Mouse (Mus musculus) layer of hippocampus, adult 9-10 months (tissue): ENCODE measurements around the gene Mrps16.
A peak's percentile ranks its signal among the peaks of the same experiment; 100 is the strongest.

Source experiments
- DNase-seq: peaks from one replicate; pipeline ENCODE4 v3.0.0; 2022; ENCODE audit warnings: low spot score

Gene Mrps16

DNA sequence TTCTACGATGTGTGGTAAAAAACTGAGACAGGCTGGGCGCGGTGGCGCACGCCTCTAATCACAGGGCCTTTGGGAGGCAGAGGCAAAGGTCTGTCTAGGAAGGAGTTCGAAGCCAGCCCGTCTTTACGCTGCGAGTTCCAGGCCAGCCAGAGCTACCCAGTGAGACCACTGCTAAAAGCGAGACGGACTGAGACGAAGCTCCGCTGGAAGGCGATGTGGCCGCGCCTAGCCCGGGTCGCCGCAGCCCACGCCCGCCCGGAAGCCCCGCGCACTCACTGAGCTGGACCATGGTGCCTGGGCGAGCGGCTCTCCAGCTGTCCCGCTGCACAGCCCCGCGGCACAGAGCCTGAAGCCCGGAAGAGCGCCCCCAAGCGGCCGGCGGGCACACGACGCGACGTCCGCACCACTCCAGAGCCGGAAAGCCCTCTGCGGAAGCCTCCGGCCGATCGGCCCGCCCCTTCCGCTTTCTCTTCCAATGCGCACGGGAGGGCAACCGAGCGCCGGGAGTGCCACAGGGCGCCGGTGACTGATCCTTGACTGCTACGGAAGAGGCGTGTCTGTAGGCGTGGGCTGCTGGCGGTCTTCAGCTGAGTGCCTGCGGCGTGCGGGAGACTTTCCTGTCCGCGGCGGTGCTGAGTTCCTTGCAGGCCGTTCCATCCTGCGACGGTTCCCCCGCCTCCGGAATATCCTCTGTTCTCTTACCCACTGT, at the start of gene Mrps16:
TSS of gene Mrps16 (minus strand) at position 430 of the 709 bp plus-strand sequence.
- DNase-seq: peak; percentile 80

DNA sequence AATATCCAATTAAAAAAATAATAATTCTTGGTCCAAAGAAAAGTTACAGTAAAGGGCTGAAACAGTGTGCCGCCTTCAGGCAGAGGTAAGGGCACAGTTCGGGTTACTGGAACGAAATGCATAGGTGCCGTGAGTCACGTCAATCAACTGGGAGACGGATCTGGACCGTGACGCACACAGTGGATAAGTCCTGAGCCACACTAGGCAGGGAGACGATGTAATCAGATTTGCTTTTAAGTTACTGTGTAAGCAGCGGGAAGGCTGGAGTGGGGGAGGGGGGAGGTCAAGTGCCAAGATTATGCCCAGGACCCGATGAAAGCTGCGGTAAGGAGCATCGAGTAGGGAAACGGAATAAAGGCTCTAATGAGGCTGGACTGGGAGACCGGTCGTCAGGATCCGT, 48.8 kb upstream of the Mrps16 start:
- no peak for DNase-seq

DNA sequence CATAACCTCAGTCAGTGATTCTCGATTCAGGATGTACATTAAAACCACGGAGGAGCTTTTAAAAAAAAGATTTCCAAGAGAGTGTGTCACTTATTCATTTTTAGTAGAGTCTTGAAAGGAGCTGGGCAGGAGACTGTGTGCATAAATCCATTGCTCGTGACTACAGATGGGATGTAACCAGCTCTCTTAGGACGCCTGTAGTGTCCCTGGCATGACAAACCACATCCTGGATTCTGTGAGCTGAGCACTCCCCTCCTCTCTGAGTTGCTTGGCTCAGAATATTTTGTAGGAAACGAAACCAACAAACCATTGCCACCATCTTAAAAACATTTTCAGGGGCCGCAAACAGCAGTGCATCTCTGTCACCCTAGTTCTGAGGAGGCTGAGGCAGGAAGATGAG, 43.5 kb upstream of the Mrps16 start:
- DNase-seq: no peak

DNA sequence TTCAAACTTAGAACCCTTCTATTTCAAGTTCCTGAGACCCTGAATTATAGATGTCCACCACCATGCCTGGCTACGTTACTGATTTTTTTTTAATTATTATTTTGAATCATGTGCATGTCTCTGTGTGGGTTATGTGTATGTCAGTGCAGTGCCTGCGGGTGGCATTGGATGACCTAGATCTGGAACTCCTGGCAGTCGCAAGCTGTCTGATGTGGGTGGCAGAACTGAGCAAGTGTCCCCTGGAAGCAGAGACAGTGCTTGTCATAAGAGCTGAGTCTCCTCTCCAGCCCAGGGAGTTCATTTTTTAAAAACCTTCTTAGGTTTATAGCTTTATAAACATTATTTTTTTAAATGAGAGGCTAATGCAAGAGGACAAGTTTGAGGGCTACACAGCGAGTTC, 39.0 kb upstream of the Mrps16 start:
- no peak for DNase-seq

DNA sequence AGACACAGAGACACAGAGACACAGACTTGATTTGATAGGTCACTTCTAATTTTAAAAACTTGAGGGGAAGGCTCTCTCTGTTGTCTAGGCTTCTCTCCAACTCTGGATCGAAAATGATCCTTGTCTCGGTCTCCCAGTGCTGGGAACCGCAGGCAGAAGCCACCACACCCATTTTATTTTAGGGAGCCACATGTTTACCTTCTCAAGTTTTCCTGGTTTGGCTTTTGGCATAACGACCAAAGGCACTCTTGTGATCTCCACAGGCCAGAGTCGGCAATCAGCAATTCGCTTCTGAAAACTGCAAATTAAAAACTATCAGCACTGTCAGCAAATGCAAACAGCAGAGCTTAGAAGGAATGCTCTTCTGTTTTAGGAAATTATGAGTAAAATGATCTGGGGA, 38.3 kb upstream of the Mrps16 start:
- no peak for DNase-seq

DNA sequence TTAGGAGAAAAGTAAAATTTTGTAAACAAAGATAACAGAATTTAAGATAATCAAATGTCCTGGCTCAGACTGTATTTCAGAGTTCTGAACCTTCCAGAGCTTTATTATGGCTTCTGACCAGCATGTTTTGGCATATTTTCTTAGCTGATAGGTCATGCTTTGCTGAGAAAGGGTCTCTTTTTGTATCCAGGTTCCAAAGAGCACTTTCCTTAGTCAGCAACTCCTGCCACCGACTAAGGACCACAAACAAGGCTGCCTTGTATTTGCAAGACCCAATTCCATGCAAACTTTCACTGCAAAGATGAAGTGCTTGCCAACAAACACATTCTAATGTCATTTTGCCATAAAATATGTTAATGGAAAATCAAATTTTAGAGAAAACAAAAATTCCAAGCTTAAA, 36.4 kb upstream of the Mrps16 start:
- no peak for DNase-seq

DNA sequence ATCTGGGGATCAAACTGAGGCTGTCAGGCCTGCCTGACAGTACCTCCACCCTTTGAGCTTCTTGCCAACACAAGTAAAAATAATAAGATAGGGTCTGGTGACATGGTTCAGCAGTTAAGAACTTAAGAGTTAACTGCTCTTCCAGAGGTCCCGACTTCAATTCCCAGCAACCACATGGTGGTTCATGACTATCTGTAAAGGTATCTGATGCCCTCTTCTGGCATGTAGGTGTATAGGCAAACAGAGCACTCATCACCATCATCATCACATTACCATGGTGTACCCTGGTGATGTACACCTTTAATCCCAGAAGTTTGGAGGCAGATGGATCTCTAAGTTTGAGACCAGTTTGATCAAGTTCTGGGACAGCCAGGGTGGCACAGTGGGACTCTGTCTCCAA, 35.2 kb upstream of the Mrps16 start:
- DNase-seq: no peak

DNA sequence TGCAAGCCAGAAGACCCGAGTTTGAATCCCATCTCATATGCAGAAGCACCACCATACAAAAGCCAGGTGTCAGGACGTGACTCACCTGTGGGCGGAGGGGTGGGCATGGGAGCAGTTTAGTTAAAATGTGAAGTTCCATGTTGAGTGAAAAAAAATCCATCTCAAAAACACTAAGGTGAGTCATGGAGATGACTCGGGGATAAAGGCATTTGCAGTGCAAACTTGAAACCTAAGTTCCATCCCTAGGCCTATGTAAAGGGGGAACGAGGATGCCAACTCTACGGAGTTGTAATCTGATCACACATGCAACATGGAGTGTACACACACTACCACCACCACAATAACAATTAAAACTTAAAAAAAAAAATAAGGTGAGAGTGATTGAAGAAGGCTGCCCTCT, 29.6 kb upstream of the Mrps16 start:
- no peak for DNase-seq

DNA sequence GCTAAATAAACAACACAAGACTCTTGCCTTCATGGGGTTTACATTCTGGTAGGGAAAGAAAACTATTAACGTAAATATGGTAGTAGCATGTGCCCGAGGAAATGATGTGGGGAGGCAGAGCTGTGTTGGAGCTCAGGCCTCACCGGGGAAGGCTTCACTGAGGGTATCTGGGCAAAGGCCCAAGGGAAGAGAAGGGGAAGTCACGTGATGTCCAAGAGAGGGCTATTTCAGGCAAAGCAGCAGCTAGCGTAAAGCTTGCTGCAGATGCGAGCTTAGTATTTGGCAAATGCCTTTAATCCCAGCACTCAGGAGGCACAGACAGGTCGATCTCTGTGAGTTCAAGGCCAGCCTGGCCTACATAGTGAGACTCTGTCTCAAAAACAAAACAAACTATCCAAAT, 28.8 kb upstream of the Mrps16 start:
- no peak for DNase-seq

DNA sequence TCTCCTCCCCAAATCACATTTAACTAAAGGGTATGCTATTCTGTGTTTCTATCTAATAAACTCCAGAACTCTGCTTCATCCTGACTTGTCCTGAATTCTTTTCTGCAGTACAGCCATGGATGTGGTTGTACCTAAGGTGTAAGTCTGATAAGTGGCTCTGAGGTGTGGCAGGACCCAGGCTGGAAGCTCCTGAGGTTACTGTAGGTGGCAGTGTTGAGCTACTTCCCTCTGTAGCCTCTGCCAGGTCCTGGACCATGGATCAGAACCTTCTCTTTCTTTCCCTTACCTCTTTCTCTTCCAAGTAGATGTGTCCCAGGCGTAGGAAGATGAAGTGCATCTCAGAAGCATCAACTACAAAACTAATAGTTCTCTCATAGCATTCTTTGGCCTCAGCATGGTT, 6.6 kb upstream of the Mrps16 start:
- no peak for DNase-seq

DNA sequence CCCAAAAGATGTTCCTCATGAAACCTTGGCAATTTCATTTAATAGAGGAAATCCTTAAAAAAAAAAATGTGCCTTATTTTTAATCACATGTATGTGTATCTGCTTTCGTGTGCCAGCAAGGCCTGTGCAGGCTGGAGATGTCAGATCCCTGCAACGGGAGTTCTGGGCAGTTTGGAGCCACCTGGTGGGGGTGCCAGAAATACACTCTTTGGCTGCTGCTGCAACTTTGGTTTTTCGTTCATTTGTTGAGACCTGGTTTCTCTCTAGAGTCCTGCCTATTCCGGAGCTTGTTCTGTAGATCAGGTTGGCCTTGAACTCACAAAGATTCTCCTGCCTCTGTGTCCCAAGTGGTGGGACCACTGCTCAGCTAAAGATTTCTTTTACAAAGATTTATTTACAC, 5.4 kb upstream of the Mrps16 start:
- no peak for DNase-seq

DNA sequence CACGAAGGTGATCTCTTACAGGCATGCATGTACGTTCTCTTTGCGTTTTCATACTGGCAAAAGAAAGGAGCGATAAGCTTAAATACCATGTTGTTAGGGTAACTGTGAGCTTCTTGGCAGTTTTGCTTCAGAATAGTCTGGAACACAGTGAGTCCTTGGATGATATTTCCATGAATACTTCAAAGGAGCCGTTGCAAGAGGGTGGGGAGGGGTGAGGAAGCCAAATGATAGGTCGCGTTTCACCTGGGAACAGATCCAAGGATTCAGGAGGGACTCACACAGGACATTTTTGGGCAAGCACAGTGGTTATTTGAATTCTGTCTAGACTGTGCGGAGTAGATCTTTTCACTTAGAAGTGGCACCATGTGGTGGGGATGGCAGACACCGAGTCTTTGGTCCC, 3.8 kb upstream of the Mrps16 start:
- no peak for DNase-seq

DNA sequence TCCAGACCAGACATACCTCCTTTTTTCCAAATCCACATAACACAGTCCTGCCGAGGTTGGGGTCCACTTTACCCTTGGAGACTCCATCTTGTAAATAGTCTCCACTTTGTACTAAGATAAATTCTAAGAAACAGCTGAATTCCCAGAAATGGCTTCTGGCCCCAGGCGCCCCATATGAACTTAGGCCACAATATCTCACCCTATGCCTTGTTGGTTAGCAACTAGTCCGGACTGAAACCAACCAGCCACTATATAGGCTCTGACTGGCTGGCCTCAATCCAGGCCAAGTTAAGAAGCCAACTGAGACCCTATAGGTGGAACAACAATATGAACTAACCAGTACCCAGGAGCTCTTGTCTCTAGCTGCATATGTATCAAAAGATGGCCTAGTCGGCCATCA, 1.1 kb downstream of the Mrps16 start:
- DNase-seq: no peak

DNA sequence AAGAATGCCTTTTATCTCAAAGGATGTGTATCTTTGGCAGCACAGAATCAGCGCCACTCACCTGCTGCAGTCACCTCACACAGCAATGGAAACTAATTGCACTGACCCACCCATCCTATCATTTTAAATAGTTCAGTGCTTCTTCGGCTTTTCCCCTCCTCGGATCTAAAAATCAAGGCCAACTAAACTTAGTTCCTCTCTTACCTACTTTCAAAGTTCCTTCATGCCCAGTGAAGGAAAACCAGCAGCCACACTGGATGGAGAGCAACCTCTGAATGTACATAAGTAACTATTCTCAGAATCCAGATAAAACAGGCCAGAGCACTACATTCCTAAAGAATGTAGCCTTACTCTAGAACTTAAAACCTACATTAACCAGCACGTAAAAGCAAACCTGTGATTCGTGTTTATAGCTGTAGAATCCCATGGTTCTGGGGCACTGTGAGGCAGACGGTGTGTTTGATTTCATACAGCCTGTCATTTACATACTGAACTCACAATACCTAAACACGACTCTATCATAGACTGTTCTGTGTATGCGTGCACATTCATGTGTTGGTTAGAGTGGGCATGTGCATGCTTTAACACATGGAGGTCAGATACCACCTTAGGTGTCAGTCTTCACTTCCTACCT, 3.9 kb downstream of the Mrps16 start:
- no peak for DNase-seq

DNA sequence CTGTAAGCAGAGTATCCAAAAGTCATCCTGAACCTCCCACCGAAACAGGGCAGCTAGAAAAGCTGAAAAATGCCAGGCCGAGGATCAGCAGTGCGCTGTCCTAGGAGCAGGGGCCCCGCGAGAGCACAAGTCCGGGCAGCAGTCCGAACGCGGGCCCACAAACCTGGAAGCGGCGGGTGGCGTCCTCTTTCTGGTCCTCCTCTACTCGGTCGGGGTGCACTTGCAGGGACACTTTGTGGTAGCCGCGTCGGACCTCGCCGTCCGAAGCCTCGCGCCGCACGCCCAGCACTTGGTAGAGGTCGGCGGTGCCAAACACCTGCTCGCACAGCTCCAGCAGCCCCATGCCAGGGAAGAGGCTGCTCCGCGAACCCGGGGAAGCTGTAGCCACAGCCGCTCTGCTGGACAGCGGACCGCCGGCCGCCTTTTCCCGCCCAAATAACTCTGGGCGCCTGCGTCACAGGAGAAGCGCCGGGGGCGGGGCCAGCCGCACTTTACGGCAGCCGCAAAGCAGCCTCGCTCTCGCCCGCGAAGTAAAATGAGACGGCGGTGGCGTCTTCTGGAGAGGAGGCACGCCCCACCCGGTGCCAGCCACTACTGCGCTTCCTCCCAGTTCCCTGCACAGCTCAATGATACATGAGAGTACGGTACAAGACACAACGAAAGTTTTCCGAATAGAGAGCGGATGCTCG, 4.8 kb downstream of the Mrps16 start, which contains the start of gene Dnajc9:
TSS of gene Dnajc9 (minus strand) at position 470 of the 689 bp plus-strand sequence.
- DNase-seq: peak; percentile 80

DNA sequence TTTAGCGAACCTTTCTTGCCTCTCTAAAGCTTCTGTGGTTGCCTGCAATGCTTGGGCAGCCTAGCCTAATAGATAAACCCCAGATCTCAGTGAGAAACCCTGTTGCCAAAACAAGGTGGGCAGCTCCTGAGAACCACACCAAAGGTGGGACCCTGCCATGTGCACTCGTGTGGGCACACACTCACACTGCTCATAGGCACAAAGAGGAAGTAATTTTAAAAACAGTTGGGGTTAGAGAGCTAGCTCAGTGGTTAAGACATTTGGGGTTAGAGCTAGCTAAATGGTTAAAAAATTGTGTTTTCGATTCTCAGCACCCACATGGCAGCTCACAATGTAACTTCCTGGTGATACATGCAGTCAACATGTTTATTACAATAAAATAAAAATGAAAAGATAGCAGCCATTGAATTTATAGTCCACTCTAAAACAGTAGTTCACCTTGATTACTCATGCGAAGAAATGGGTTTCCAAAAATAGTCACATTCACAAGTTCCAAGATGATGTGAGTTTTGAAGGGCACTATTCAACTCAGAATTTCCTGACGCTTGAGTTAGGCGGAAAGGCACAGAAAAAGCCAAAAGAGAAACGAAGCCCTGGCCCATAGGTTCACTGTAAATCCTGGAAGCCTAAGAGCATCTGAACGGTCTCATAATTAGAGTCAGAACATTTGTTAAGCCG, 13.5 kb downstream of the Mrps16 start:
- DNase-seq: no peak

DNA sequence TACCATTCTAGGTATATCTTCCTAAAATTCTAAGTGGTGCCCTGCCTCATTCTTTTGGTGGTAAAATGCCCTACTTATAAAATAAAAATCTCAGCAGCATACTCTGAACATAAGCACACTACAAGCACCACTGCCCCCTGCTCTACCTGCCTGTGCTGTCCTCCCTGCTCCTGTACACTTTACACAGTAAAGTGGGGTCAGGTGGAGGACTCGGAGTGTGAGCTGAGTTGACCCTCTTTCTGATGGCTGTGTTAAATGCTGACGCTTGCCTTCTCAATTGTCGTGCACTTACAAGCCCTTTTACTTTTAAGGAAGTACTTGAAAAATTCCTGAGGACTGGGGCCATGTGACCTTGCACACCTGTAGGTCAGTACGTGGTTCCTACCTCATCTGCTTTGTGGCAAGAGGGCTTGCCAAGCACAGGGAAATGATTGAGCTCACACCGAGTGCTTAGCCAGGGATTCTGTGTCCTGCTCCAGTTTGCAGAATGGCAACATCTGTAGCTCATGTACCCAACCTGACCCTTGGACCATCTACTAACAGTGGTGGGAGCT, 14.3 kb downstream of the Mrps16 start:
- DNase-seq: no peak

DNA sequence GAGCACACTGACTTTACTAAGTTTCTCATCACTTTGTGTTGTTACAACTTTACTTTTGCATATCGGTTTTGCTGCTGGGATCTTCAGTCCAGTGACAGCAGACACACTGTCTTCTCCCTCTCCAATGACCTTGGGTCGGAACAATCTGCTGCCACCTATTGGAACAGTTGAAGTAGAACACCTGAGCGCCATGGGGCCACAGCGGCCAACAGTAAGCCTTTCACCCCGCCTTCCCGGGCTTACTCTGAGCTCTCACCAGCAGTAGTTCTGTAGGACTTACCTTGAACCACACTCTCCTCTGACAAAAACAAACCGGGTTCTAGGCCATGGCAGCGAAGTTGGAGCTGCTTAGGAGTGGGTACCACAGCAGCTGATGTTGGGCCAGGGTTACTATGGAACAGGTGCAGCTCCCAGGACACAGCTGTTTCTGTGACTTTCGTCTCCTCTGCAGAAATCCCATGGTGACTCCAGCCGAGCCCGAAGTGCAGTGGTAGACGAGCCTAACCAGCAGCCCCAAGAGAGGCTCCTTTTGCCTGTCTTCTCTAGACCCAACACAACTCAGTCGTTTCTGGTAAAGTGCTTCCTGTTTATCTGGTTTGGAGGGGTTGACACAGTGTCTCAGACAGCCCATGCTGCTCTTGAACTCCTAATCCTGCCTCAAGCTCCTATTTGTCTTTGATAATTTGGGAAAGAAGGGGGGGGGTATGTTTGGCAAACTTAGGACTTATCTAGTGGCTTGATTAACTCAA, 14.9 kb downstream of the Mrps16 start:
- DNase-seq: no peak

DNA sequence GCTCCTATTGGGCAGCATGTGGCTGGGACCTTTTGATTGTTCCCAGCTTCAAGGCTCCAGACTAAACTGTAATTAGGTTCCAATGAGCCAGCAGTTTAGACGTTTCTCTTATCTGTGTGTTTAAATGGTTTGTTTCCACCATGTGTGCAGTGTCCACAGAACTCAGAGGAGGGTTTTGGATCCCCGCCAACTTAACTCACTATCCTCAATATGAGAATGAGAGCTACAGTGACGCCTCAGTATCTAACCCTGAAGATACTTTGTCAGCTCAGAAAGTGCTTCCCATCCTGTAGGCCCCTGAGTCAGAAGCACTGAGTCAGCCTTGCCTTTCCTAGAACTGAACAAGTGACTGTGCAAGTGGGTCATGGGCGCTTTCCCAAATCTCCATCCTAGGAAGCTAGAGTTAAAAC, 16.3 kb downstream of the Mrps16 start:
- no peak for DNase-seq

DNA sequence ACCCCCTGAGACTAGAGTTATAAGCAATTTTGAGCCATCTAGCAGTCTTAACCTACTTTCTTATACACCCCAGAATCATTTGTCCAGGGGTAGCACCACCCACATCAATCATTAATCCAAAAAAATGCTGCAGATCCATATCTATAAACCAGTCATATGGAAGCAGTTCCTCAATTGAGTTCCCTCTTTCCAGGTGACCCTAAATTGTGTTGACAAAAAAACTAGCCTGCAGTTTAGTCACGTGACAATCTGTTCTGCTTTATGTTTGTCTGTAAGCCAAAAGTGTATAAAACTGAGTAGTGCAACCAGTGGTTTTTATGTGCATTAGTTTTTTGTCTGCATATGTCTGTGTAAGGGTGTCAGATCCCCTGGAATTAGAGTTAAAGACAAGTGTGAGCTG, 21.6 kb downstream of the Mrps16 start:
- no peak for DNase-seq

DNA sequence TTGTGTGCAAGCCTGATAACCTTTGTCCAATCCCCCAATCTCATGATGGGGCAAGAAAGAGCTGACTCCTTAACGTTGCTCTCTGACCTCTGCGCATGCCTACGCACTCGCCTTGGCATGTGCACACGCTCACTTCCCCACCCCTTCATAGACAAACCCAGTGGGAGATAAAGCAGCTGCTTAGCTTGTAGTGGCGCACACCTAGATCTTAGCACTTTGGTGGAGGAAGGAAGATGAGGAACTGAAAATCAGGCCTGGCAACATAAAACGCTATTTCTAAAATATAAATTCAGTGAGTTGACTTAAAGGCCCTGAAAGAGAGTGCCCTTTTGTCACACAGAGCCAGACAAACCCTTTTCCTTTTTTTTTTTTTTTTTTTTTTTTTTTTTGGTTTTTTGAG, 22.6 kb downstream of the Mrps16 start:
- no peak for DNase-seq

DNA sequence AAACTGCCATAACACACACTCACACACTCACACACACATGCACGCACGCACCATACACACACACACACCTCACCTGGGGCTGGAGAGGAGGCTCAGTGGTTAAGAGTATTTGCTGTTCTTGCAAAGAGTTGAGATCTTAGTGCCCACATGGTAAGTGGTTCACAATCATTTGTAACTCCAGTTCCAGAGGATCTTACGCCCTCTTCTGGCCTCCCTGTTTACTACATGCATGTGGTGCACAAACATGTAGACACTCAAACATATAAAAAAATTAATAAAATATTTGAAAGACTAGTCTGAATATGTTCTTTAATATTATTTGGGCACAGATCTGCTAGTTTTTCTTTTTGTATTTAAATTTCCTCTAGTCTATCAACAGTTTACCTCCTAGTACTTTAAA, 25.2 kb downstream of the Mrps16 start:
- no peak for DNase-seq
